Mouse (Mus musculus): ENCODE data around the gene Plekha7.

Plekha7 gene

DNA sequence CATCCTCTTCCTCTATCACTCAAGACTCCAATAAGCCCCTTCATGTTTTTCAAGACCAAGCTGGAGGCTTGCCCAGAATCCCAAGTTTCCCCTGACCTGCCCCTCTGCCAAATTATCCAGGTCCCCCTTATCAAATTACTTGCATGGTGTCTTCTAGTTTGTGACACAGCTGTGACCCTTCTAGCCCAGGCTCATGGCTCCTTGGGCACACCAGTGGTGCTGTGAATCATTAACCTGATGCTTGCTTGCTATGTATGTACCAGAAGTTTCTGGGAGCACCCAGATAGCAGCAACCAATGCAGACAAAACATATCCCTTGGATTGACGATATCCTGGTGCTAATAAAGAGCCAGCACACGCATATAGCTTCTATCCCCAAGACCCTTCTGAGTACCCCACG is 19.2 kb downstream of the Plekha7 start:
- no peak for DNase-seq (ENCODE audit: low read depth, low spot score)

GRCm38 (mm10) chr7:116287959-116288358 is 20.2 kb downstream of the Plekha7 start:
- DNase-seq (ENCODE audit: low read depth, low spot score), result no peak

GRCm38 (mm10) chr7:116286611-116287355 is 21.4 kb downstream of the Plekha7 start:
- no peak for DNase-seq (ENCODE audit: low read depth, low spot score)

DNA sequence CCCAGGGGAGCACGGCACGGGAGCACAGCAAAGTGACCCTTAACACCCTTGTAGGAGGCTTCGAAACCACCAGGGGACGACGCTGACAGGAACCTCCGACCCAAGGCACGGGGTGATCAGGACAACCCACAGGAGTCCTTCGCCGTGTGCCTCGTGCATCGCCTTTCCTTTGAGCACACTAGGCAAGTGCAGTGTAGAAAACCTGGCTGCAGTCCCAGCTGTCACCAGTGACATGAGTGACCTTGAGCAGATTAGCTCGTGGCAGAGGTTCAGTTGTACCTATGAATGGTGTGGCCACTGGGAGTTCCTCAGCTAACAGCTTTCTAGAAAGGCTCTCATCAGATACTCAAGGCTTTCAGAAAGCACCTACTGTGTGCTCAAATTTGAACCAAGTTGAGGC is 22.0 kb downstream of the Plekha7 start:
- DNase-seq (ENCODE audit: low read depth, low spot score), result no peak

DNA sequence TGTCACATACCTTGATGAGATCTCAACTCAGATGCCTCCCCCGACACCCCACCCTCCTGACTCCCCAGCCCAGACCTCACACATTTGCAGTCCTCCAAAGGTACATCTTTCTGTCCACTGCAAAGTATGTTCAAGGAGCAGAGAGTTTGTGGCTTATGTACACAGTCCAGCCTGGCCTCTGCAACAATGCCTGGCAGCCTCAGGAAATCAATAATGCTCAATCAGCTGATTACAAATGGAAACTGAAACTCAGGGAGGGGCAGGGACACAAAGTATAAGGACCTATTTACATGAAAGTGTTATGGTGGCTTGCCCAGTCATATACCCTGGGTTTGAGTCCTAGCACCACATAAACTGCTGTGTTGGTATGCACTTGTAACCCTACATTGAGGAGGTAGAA is 23.0 kb downstream of the Plekha7 start:
- no peak for DNase-seq (ENCODE audit: low read depth, low spot score)

- no peak for DNase-seq (ENCODE audit: low read depth, low spot score)
These were observed 25.4 kb downstream of the Plekha7 start for GRCm38 (mm10) chr7:116282755-116283154.

DNA sequence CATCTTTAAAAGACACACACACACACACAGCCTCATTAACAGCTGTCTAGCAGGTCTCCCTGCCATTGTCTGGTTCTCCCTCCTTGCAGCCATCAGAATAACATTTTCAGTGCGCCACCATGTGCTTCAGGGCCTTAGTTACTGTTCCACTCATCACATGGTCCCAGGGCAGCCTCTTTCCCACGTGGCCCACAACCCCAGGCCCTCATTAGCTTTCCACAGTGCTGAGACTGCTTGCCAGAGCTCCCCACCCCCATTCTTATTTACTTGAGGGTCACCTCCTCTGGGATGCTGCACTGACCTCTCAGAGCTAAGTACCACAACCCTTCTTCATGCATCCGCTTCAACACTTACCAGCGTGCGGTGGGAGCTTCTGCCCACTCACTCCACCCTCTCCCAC is 28.1 kb downstream of the Plekha7 start:
- DNase-seq (ENCODE audit: low read depth, low spot score), result no peak

GRCm38 (mm10) chr7:116278280-116278679 is 29.9 kb downstream of the Plekha7 start:
- DNase-seq (ENCODE audit: low read depth, low spot score), result no peak

- no peak for DNase-seq (ENCODE audit: low read depth, low spot score)
These were observed 31.9 kb downstream of the Plekha7 start for GRCm38 (mm10) chr7:116276315-116276714.

DNA sequence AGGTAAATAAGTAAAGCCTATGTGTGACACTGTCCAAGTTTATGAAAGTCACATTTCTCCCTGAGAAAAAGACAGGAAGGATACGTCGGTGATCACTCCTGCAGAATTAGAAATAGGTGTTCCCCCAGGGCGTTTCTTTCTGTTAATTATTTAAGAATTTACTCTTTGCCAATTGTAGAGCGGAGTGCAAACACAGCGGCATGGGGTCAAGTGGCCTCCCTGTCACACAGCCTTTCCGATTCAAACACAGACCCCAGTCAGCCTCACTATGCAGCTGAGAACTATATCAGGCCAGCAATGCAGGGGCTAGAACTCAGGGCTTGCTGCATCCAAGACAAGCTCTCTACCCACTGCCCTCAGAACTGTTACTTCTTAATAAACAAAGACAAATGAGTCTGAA is 35.1 kb downstream of the Plekha7 start:
- DNase-seq (ENCODE audit: low read depth, low spot score), result no peak

GRCm38 (mm10) chr7:116269501-116269995 is 38.6 kb downstream of the Plekha7 start:
- no peak for DNase-seq (ENCODE audit: low read depth, low spot score)

DNA sequence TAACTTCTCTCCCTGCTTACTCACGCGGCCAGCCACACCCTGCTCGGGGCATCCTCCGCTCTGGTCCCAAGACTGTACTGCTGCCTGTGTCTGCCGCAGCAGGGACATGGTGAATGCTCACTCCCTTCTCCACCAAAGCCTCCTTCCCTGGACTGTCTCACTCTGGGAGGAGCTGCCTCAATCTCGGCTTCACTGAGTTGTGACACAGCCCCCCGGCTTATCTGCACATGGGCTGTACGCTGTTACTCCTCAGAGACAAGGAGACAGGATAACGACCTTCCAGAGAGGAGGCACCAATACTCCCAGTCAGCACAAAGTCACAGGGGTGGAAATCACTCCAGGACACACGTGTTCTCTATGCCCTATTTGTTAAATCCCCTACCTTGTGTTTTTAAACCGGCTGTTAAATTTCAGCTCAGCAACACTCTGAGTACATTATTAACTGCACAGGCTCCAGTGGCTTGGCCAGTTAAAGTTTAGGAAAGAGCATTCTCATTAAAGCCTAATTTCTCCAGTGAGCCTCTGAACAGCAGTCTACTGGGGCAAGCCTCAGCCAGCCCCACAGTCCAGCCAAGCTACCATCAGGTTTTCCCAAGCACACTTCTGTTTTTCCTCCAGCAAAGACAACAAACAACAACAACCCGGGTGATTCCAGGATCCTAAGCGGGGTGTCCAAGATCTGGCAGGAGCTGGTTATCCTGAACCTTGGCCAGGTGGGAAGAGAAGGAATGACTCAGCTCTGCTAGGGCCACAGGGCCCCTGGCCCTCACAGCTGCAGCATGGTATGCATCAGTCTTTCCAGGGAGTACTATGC is 39.9 kb downstream of the Plekha7 start:
- no peak for DNase-seq (ENCODE audit: low read depth, low spot score)

GRCm38 (mm10) chr7:116263281-116263680 is 44.9 kb downstream of the Plekha7 start:
- no peak for DNase-seq (ENCODE audit: low read depth, low spot score)

DNA sequence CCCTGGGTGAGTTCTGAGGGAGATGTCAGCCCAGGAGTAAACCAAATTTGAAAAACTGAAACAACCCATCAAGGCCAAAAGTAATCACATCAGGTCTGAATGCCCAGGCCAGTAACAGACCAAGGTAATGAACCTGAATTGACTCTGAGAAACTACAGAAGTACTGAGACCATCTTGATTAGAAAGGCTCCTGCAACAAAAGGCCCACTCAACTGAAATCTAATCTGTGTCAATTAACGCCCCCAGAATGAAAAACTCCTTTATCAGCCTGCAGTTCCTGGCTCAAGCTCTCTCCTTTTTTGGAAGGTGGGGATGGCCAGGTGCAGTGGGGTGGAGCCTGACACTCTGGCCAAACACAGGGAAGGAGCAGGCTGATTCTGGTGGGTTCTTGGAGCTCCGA is 45.7 kb downstream of the Plekha7 start:
- no peak for DNase-seq (ENCODE audit: low read depth, low spot score)

DNA sequence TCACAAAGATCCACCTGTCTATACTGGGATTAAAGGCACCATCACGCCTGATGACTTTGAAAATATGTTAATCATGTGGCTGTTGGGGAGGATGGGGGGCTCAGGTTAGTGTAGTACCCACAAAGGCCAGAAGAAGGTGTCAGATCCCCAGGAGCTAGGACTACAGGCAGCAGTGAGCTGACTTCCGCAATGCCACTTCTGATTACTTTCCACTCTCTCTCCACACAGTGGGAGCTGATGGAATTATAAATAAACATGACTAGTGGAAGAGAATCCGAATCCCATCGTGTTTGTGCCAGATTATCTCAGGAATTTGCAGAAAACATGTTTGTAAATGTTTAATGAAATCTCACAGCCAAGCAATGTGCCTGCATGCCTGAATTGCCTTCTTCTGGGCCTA is 46.1 kb downstream of the Plekha7 start:
- no peak for DNase-seq (ENCODE audit: low read depth, low spot score)

DNA sequence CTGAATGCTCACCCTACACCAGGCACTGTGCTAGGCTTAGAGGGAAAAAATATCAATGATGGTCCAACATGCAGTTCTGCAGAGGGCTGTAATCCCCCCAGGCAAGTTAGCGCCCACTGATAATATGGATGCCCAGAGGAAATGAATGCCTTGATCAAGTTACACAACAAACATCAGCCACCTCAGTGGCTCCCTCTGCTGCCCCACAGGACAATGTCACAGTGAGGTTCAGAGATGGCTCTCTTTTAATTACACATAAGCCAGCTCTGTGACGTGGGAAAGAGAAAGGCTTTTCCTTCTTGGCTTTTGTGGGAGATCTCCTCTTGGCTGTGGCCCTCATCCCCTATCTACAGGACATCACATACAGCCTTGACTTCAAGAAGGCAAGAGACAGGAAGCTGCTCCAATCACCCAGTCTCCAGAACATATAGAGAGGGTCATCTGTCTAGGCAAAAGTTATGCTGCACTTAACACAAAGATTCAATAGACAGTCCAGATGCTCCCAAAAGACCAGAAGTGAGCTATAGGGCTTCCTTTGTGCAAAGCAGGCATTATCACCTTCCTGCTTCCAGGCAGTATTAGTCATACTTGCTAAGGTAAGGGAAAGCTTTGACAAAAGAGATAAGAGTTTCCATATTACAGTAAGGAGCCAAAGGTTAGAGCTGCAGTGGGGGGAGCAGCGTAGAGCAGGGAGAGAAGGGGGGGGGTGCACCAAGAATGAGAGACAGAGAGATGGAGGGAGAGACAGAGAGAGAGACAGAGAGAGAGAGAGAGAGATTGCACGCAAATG is 47.2 kb downstream of the Plekha7 start:
- DNase-seq (ENCODE audit: low read depth, low spot score), result no peak

- DNase-seq (ENCODE audit: low read depth, low spot score), result no peak
These were observed 49.6 kb downstream of the Plekha7 start for GRCm38 (mm10) chr7:116258464-116259185.

- DNase-seq (ENCODE audit: low read depth, low spot score), result no peak
These were observed 50.2 kb downstream of the Plekha7 start for GRCm38 (mm10) chr7:116257953-116258352.

GRCm38 (mm10) chr7:116255664-116256063 is 52.5 kb downstream of the Plekha7 start:
- DNase-seq (ENCODE audit: low read depth, low spot score), result no peak

GRCm38 (mm10) chr7:116254660-116255059 is 53.5 kb downstream of the Plekha7 start:
- no peak for DNase-seq (ENCODE audit: low read depth, low spot score)

DNA sequence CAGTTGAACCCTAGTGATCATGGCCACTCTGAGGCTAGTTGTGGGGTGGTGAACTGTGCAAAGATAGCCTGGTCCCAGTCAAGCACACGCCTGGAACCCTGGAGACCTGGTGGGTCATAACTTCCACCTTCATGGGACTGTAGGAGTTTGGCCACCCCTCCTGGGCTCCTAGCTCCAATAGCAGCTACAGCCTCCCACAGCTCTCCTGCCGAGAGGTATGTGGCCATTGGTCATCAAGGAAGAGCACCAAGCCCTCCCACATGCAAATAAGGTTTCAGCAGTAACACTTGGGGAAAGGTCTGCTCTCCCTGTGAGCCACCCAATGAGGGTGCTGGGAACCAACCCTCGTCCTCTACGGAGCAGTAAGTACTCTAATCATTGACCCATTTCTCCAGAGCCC is 55.7 kb downstream of the Plekha7 start:
- DNase-seq (ENCODE audit: low read depth, low spot score), result no peak

Measured in brain, embryonic 18.5 days (tissue).